ENCODE assay signal across 35 mouse cellular contexts in the genomic region with DNA sequence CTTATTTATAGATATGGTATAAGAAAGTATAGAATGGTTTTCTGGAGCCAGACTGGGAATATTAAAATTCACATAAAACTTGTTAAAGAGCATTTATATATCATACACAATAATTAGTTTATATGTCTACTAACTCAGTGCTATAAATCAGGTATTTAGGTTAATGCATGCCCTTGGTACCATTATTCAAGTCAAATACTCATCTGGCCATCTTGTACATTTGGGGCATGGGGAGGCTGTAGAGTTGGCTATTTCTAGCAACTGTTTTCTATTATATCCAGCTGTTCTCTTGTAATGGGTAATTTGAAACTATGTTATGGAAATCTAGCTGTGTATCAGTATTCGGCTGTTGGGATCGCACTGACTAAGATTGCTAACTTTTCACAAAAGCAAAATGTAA.
"Had no signal": no experiment of that assay in that cellular context is flagged by ENCODE, and none has a peak within 500 bp of the region (broad histone marks: within the 10 kb centered on the region; RNA-seq: fewer than 3 reads in every experiment).

No protein-coding gene starts in this region.

- H3K4me2 ChIP-seq: heart, embryonic 11.5 days; heart, embryonic 12.5 days; heart, embryonic 13.5 days; heart, embryonic 15.5 days; hindbrain, embryonic 12.5 days; hindbrain, embryonic 13.5 days; hindbrain, embryonic 14.5 days; hindbrain, embryonic 15.5 days; intestine, embryonic 15.5 days; kidney, embryonic 15.5 days had no signal

- ATAC-seq: hindbrain, embryonic 16.5 days; hindbrain, postnatal 0 days; inflammation-experienced regulatory T-cells, adult 6 months; intestine, embryonic 15.5 days; intestine, embryonic 16.5 days; intestine, postnatal 0 days had no signal

- H3K4me1 ChIP-seq: heart, embryonic 10.5 days; heart, embryonic 12.5 days; heart, embryonic 15.5 days; hindbrain, embryonic 10.5 days; hindbrain, embryonic 12.5 days; hindbrain, embryonic 13.5 days; hindbrain, embryonic 15.5 days; intestine, embryonic 15.5 days; kidney, embryonic 15.5 days had no signal

- H3K27ac ChIP-seq: heart, embryonic 10.5 days; heart, embryonic 13.5 days; heart, embryonic 15.5 days; hindbrain, embryonic 10.5 days; hindbrain, embryonic 12.5 days; hindbrain, embryonic 13.5 days; hindbrain, embryonic 14.5 days; hindbrain, embryonic 15.5 days; hindbrain, postnatal 0 days; intestine, embryonic 15.5 days; kidney, embryonic 15.5 days; kidney, postnatal 0 days; layer of hippocampus, adult 2 months had no signal

- H3K4me3 ChIP-seq: heart, embryonic 10.5 days; heart, embryonic 12.5 days; heart, embryonic 13.5 days; heart, embryonic 15.5 days; hindbrain, embryonic 10.5 days; hindbrain, embryonic 12.5 days; hindbrain, embryonic 13.5 days; hindbrain, embryonic 15.5 days; intestine, embryonic 15.5 days; kidney, embryonic 15.5 days; layer of hippocampus, adult 2 months had no signal

- DNase-seq: heart, postnatal 10 days; heart, postnatal 14 days; heart, postnatal 36 days; heart, postnatal 4 days; kidney, adult 11 months; kidney, adult 18-20 months; kidney, adult 2 months; kidney, adult 8-10 months; kidney, adult 9 months; kidney, postnatal 10 days; kidney, postnatal 14 days; kidney, postnatal 25 days; kidney, postnatal 36 days; kidney, postnatal 4 days; layer of hippocampus, adult 9-11 months; layer of hippocampus, postnatal 36 days had no signal

- H3K27me3 ChIP-seq: heart, embryonic 12.5 days; heart, embryonic 13.5 days; heart, embryonic 15.5 days; hindbrain, embryonic 12.5 days; hindbrain, embryonic 13.5 days; hindbrain, embryonic 15.5 days; intestine, embryonic 15.5 days; kidney, embryonic 15.5 days had no signal

- H3K36me3 ChIP-seq: heart, embryonic 12.5 days; heart, embryonic 13.5 days; heart, embryonic 15.5 days; hindbrain, embryonic 10.5 days; hindbrain, embryonic 12.5 days; hindbrain, embryonic 13.5 days; hindbrain, embryonic 15.5 days; intestine, embryonic 15.5 days; kidney, embryonic 15.5 days had no signal

- H3K9ac ChIP-seq: heart, embryonic 12.5 days; heart, embryonic 13.5 days; heart, embryonic 15.5 days; hindbrain, embryonic 12.5 days; hindbrain, embryonic 13.5 days; hindbrain, embryonic 14.5 days; hindbrain, embryonic 15.5 days; intestine, embryonic 15.5 days; kidney, embryonic 15.5 days had no signal

- H3K9me3 ChIP-seq: heart, embryonic 10.5 days; heart, embryonic 15.5 days; hindbrain, embryonic 10.5 days; hindbrain, embryonic 12.5 days; hindbrain, embryonic 13.5 days; hindbrain, embryonic 15.5 days; intestine, embryonic 15.5 days; kidney, embryonic 15.5 days had no signal
